ENCODE assay signal across 16 mouse cellular contexts in genomic region chr11:38779585-38779984, GRCm38 (mm10).
"Had no signal": no experiment of that assay in that cellular context is flagged by ENCODE, and none has a peak within 500 bp of the region (broad histone marks: within the 10 kb centered on the region; RNA-seq: fewer than 3 reads in every experiment).

No protein-coding gene starts in this region.

- H3K9ac ChIP-seq: neural tube, embryonic 13.5 days; neural tube, embryonic 15.5 days; stomach, embryonic 15.5 days had no signal

- H3K27ac ChIP-seq: neural tube, embryonic 13.5 days; neural tube, embryonic 15.5 days; stomach, embryonic 15.5 days; stomach, postnatal 0 days had no signal

- H3K27me3 ChIP-seq: neural tube, embryonic 13.5 days; neural tube, embryonic 15.5 days; stomach, embryonic 15.5 days had no signal

- H3K4me2 ChIP-seq: neural tube, embryonic 13.5 days; neural tube, embryonic 15.5 days; stomach, embryonic 15.5 days had no signal

- H3K36me3 ChIP-seq: neural tube, embryonic 13.5 days; neural tube, embryonic 15.5 days; stomach, embryonic 15.5 days had no signal

- DNase-seq: retina, postnatal 1 day; right cerebral cortex, adult 18-20 months; right cerebral cortex, postnatal 14 days; right cerebral cortex, postnatal 25 days; right cerebral cortex, postnatal 4 days; spleen, adult 18-20 months; thymus, adult 18-20 months; thymus, adult 2 months; thymus, postnatal 14 days; thymus, postnatal 25 days; thymus, postnatal 36 days; thymus, postnatal 4 days had no signal

- H3K9me3 ChIP-seq: neural tube, embryonic 13.5 days; neural tube, embryonic 15.5 days; stomach, embryonic 15.5 days had no signal

- H3K4me3 ChIP-seq: neural tube, embryonic 13.5 days; neural tube, embryonic 15.5 days; stomach, embryonic 15.5 days had no signal

- H3K4me1 ChIP-seq: neural tube, embryonic 13.5 days; neural tube, embryonic 15.5 days; stomach, embryonic 15.5 days had no signal
